Mouse (Mus musculus) intestine, embryonic 15.5 days (tissue): ENCODE results near the gene Arid5b. TPM values are rescaled to one million over a fixed set of nuclear protein-coding genes. Genes with fewer than 3 reads are reported as not detected.
A peak's percentile ranks its signal among the peaks of the same experiment; 100 is the strongest.

Experiments used
- ATAC-seq: fragments of 200-750 bp; cut with Nextera tagmentation; 2 replicates; pipeline ENCODE4 v1.8.0; 2017; ENCODE audit warnings: moderate TSS enrichment, moderate library complexity
- H3K27ac ChIP-seq: fragments of 300-500 bp; sonication (generic); 2 replicates; pipeline ENCODE4 v1.5.1; 2015; ENCODE audit warnings: mild to moderate bottlenecking, inconsistent platforms
- H3K27me3 ChIP-seq: fragments of 300-500 bp; sonication (generic); replicated peaks from 2 replicates; pipeline ENCODE4 v1.6.1; 2015; ENCODE audit warnings: inconsistent platforms
- H3K36me3 ChIP-seq: fragments of 300-500 bp; sonication (generic); 2 replicates; pipeline ENCODE4 v1.6.1; 2015; ENCODE audit warnings: inconsistent platforms
- H3K4me1 ChIP-seq: fragments of 300-500 bp; sonication (generic); replicated peaks from 2 replicates; pipeline ENCODE4 v1.6.1; 2015; ENCODE audit warnings: inconsistent platforms
- H3K4me2 ChIP-seq: fragments of 300-500 bp; sonication (generic); replicated peaks from 2 replicates; pipeline ENCODE4 v1.6.1; 2015; ENCODE audit warnings: mild to moderate bottlenecking, inconsistent platforms
- H3K4me3 ChIP-seq: fragments of 300-500 bp; sonication (generic); replicated peaks from 2 replicates; pipeline ENCODE4 v1.5.1; 2015; ENCODE audit warnings: inconsistent platforms
- H3K9ac ChIP-seq: fragments of 300-500 bp; sonication (generic); 2 replicates; pipeline ENCODE4 v1.6.1; 2015; ENCODE audit warnings: inconsistent platforms
- H3K9me3 ChIP-seq: fragments of 300-500 bp; sonication (generic); 2 replicates; pipeline ENCODE4 v1.6.1; 2016; ENCODE audit warnings: inconsistent platforms
- WGBS: fragments of 180-500 bp; shearing (Covaris S2); methylation state at CpG from one replicate; pipeline ENCODE4 v1.1.7; 2015; 5-methylcytosine and 5-hydroxymethylcytosine counted together
- polyA plus RNA-seq: library from polyadenylated mRNA; unstranded; fragments of >200 nt; fragmentation: Nextera tagmentation; extraction: Ambion mirVana; gene quantifications from 2 replicates; pipeline ENCODE4 v1.2.1, GENCODE M21; 2015

Gene Arid5b
- 27.2 and 29.0 TPM in 2 replicates for polyA plus RNA-seq

- Histone ChIP-seq H3K9ac (peak within 1 kb of the TSS; percentile 61), H3K27ac (peak within 1 kb of the TSS; percentile 90), H3K4me3 (peak within 1 kb of the TSS; percentile 69), H3K27me3 (no peaks in the 10 kb centered on the region), H3K36me3 (no peaks in the 10 kb centered on the region), H3K4me2 (peak within 1 kb of the TSS; percentile 87), H3K4me1 (peaks cover 16% of the 10 kb centered on the region), H3K9me3 (no peaks in the 10 kb centered on the region)
- ATAC-seq, result no peak
- WGBS, result under 1% methylated on average over 24 of the region's 24 CpGs
Measured at GRCm38 (mm10) chr10:68278632-68279361, at the start of gene Arid5b. Gene Arid5b, minus strand, starts transcription at chr10:68278740.

- no peak for ATAC-seq
- WGBS, result 83% methylated on average over 6 of the region's 6 CpGs
- no peak overlapping the region for H3K27ac ChIP-seq
- H3K4me3 ChIP-seq, result no peak overlapping the region
- no peak overlapping the region for H3K9ac ChIP-seq
- H3K27me3 ChIP-seq, result no peaks in the 10 kb centered on the region
- H3K4me1 ChIP-seq, result no peaks in the 10 kb centered on the region
- no peaks in the 10 kb centered on the region for H3K9me3 ChIP-seq
- H3K4me2 ChIP-seq, result no peak overlapping the region
- H3K36me3 ChIP-seq, result no peaks in the 10 kb centered on the region
Measured at GRCm38 (mm10) chr10:68325378-68325777, 46.8 kb upstream of the Arid5b start.

- no peak overlapping the region for H3K27ac ChIP-seq
- H3K4me1 ChIP-seq, result peaks cover 7% of the 10 kb centered on the region; the same call in 1 of the 2 replicates
- no peak for ATAC-seq
- H3K4me3 ChIP-seq, result no peak overlapping the region
- no peaks in the 10 kb centered on the region for H3K36me3 ChIP-seq
- no peak overlapping the region for H3K4me2 ChIP-seq
- WGBS, result 93% methylated on average over 11 of the region's 11 CpGs
- no peaks in the 10 kb centered on the region for H3K9me3 ChIP-seq
- no peaks in the 10 kb centered on the region for H3K27me3 ChIP-seq
- H3K9ac ChIP-seq, result no peak overlapping the region
Measured at GRCm38 (mm10) chr10:68324061-68324460, 45.5 kb upstream of the Arid5b start.

GRCm38 (mm10) chr10:68323167-68323566, 44.6 kb upstream of the Arid5b start:
- 81% methylated on average over 3 of the region's 3 CpGs for WGBS
- Histone ChIP-seq H3K27ac (no peak overlapping the region), H3K4me1 (peaks cover 10% of the 10 kb centered on the region; the same call in 1 of the 2 replicates), H3K4me2 (no peak overlapping the region), H3K27me3 (no peaks in the 10 kb centered on the region), H3K36me3 (no peaks in the 10 kb centered on the region), H3K9ac (no peak overlapping the region), H3K4me3 (no peak overlapping the region), H3K9me3 (no peaks in the 10 kb centered on the region)
- ATAC-seq, result no peak

GRCm38 (mm10) chr10:68320986-68321385, 42.4 kb upstream of the Arid5b start:
- ATAC-seq, result no peak
- no peak overlapping the region for H3K4me3 ChIP-seq
- peaks cover 10% of the 10 kb centered on the region; the same call in 1 of the 2 replicates for H3K4me1 ChIP-seq
- no peaks in the 10 kb centered on the region for H3K27me3 ChIP-seq
- no peaks in the 10 kb centered on the region for H3K9me3 ChIP-seq
- WGBS, result 83% methylated on average over 4 of the region's 4 CpGs
- H3K4me2 ChIP-seq, result no peak overlapping the region
- no peaks in the 10 kb centered on the region for H3K36me3 ChIP-seq
- no peak overlapping the region for H3K9ac ChIP-seq
- no peak overlapping the region for H3K27ac ChIP-seq

- H3K27me3 ChIP-seq, result no peaks in the 10 kb centered on the region
- no peak overlapping the region for H3K27ac ChIP-seq
- no peak for ATAC-seq
- WGBS, result 89% methylated on average over 5 of the region's 5 CpGs
- no peak overlapping the region for H3K4me3 ChIP-seq
- no peaks in the 10 kb centered on the region for H3K9me3 ChIP-seq
- H3K9ac ChIP-seq, result no peak overlapping the region
- no peak overlapping the region for H3K4me2 ChIP-seq
- H3K36me3 ChIP-seq, result no peaks in the 10 kb centered on the region
- peaks cover 10% of the 10 kb centered on the region; the same call in 1 of the 2 replicates for H3K4me1 ChIP-seq
Measured at GRCm38 (mm10) chr10:68320496-68320895, 42.0 kb upstream of the Arid5b start.

- 46% methylated on average over 6 of the region's 6 CpGs for WGBS
- H3K9ac ChIP-seq, result no peak overlapping the region
- no peak overlapping the region for H3K4me3 ChIP-seq
Measured at GRCm38 (mm10) chr10:68319438-68319837, 40.9 kb upstream of the Arid5b start.

GRCm38 (mm10) chr10:68318438-68318979, 40.0 kb upstream of the Arid5b start:
- WGBS, result 30% methylated on average over 6 of the region's 6 CpGs
- Histone ChIP-seq H3K4me1 (peaks cover 10% of the 10 kb centered on the region; the same call in 1 of the 2 replicates), H3K4me3 (no peak overlapping the region), H3K36me3 (no peaks in the 10 kb centered on the region), H3K27me3 (no peaks in the 10 kb centered on the region), H3K27ac (peak overlapping the region; percentile 72), H3K4me2 (no peak overlapping the region), H3K9ac (no peak overlapping the region), H3K9me3 (no peaks in the 10 kb centered on the region)
- peak; percentile 79; the same call in 1 of the 2 replicates for ATAC-seq

More at GRCm38 (mm10) chr10:68319438-68319837, 40.9 kb upstream of the Arid5b start:
- peaks cover 10% of the 10 kb centered on the region; the same call in 1 of the 2 replicates for H3K4me1 ChIP-seq
- no peaks in the 10 kb centered on the region for H3K9me3 ChIP-seq
- H3K4me2 ChIP-seq, result no peak overlapping the region
- ATAC-seq, result no peak
- no peaks in the 10 kb centered on the region for H3K27me3 ChIP-seq
- H3K36me3 ChIP-seq, result no peaks in the 10 kb centered on the region
- H3K27ac ChIP-seq, result peak overlapping the region; percentile 72

- H3K4me3 ChIP-seq, result no peak overlapping the region
- no peaks in the 10 kb centered on the region for H3K9me3 ChIP-seq
- no peaks in the 10 kb centered on the region for H3K27me3 ChIP-seq
- H3K36me3 ChIP-seq, result no peaks in the 10 kb centered on the region
- 0 out of 2 replicates have a peak, but pooled peaks cover 3% of the 10 kb centered on the region for H3K4me1 ChIP-seq
- WGBS, result 67% methylated on average over 8 of the region's 8 CpGs
- no peak overlapping the region for H3K9ac ChIP-seq
- H3K4me2 ChIP-seq, result no peak overlapping the region
- no peak overlapping the region for H3K27ac ChIP-seq
- ATAC-seq, result no peak
Measured at GRCm38 (mm10) chr10:68312734-68313133, 34.2 kb upstream of the Arid5b start.

GRCm38 (mm10) chr10:68301013-68301412, 22.5 kb upstream of the Arid5b start:
- Histone ChIP-seq H3K36me3 (no peaks in the 10 kb centered on the region), H3K27me3 (no peaks in the 10 kb centered on the region), H3K27ac (no peak overlapping the region), H3K4me3 (no peak overlapping the region), H3K9me3 (no peaks in the 10 kb centered on the region), H3K4me2 (no peak overlapping the region), H3K9ac (no peak overlapping the region), H3K4me1 (no peaks in the 10 kb centered on the region)
- no peak for ATAC-seq
- WGBS, result 74% methylated on average over 7 of the region's 7 CpGs

GRCm38 (mm10) chr10:68289465-68289864, 10.9 kb upstream of the Arid5b start:
- H3K27me3 ChIP-seq, result no peaks in the 10 kb centered on the region
- no peak overlapping the region for H3K4me2 ChIP-seq
- no peak overlapping the region for H3K4me3 ChIP-seq
- no peak for ATAC-seq
- H3K36me3 ChIP-seq, result no peaks in the 10 kb centered on the region
- no peaks in the 10 kb centered on the region for H3K4me1 ChIP-seq
- H3K9ac ChIP-seq, result no peak overlapping the region
- WGBS, result 66% methylated on average over 4 of the region's 4 CpGs
- no peaks in the 10 kb centered on the region for H3K9me3 ChIP-seq
- H3K27ac ChIP-seq, result no peak overlapping the region

GRCm38 (mm10) chr10:68282466-68283391, 4.2 kb upstream of the Arid5b start:
- Histone ChIP-seq H3K4me1 (peaks cover 10% of the 10 kb centered on the region), H3K4me3 (peak overlapping the region; percentile 39), H3K4me2 (peak overlapping the region; percentile 87), H3K27me3 (no peaks in the 10 kb centered on the region), H3K36me3 (no peaks in the 10 kb centered on the region), H3K9ac (peak overlapping the region; percentile 39), H3K27ac (peak overlapping the region; percentile 67), H3K9me3 (no peaks in the 10 kb centered on the region)
- ATAC-seq, result peak; percentile 88
- whole genome bisulfite sequencing, result 2% methylated on average over 27 of the region's 27 CpGs
